Mouse (Mus musculus) heart, postnatal 10 days (tissue): ENCODE data around the gene Rnf222. TPM values are rescaled to one million over a fixed set of nuclear protein-coding genes. Genes with fewer than 3 reads are reported as not detected.

Source experiments
- DNase-seq, 2 experiments: peaks; one replicate each; pipeline ENCODE4 v3.0.0; 2021
- intact Hi-C: fragments of 180-260 bp; cut with DNase I; formaldehyde crosslinking; loops from one replicate; pipeline ENCODE4 v1.15.1; 2025
- total RNA-seq, 2 experiments: library from RNA; stranded (reverse); gene quantifications; 2 replicates each; pipeline ENCODE4 v1.2.3; 2021

Rnf222 gene
- total RNA-seq, 2 experiments from 2014 or later, result 0.10 to 0.17 TPM

DNA sequence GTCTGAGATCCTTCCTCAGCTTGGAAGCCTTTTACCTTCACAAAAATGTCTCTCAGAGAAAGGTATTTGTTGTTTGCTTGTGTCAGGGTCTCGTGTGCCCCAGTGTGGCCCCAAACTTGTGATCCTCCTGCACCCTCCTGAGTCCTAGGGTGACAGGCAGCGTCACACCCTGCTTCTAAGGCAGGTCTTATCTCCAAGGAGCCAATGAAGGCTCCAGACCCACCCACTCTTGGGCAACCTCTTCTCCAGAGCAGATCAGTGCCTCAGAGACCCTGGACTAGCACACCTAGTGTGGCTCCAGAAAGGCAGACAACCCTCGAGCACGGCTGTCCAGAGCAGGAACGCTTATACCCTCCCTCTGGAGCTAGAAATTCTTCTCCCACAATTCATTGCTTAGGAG lies 4.0 kb upstream of the Rnf222 start:
- no peak for DNase-seq
- intact Hi-C loops, result no loop called here

DNA sequence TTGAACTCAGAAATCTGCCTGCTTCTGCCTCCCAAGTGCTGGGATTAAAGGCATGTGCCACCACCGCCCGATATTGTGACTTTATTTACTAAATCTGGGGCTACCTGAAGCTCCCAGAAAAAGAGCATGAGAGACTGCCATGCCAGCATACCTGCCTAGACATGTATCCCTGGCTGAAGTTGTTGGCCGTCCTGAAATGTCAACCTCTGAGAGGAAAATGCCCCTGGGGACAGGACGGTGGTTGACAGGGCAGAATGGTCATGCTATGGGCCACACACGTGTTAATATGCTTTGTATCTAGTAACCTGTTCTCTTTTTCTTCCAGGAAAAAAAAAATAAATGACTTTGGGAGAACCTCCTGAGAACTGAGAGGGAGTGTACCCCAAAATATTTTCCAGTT lies 2.3 kb upstream of the Rnf222 start:
- intact Hi-C loops, result no loop called here
- no peak for DNase-seq

DNA sequence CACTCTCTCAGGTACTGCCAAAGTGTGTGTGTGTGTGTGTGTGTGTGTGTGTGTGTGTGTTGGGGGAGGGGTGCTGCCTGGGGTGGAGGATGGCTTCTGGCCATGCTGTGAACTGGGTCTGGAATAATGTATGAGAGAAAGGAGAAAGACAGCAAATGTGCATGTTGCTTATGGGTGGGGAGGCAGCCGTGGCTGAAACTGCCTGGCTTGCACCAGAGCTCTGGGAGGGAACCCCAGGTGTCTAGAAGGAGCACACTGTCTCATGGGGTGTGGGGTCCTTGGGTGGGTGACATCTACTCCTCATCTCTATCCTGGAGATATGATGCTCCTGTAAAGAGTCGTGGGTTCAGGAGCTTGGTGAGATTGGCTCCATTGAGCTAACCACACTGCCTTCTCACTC lies 300 bp downstream of the Rnf222 start:
- DNase-seq, result no peak
- intact Hi-C loops, result no loop called here

DNA sequence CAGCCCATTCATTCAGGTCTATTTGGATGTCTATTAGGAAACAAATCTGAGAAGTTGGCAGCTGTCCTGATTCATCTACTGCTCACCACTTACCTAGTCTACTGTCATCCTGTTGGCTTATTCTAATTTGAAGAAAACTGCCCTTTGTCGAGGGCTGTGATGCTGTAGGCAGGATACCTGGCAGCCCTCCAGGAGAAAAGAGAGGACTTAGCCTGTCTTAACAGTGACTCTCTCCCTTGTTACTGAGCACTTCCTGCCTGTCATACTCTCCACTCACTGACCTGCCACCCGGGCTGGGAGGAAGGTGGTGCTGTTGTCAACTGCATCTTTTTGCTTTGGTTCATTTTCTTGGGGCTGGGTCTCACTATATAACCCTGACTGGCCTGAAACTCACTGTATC lies 2.3 kb downstream of the Rnf222 start:
- intact Hi-C loops, result no loop called here
- no peak for DNase-seq

DNA sequence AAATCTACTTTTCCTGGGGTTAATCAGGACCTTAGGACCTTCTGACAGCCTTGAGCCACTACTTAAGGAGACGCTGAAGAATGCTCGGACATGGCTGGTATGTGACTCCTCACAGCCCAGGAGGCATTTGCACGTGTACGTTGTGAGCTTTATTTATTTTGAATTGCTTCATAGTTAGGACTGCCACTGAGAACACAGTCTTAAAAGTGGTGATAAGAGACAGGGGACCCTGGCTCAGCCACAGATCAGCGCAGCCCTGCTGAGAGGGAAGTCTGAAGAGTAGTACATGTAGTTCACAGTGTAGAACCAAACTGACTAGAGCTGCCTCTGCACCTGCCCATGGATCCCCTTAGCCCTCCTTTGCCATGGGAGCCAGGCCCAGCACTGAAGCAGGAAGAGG lies 3.5 kb downstream of the Rnf222 start:
- intact Hi-C loops, result no loop called here
- no peak for DNase-seq

DNA sequence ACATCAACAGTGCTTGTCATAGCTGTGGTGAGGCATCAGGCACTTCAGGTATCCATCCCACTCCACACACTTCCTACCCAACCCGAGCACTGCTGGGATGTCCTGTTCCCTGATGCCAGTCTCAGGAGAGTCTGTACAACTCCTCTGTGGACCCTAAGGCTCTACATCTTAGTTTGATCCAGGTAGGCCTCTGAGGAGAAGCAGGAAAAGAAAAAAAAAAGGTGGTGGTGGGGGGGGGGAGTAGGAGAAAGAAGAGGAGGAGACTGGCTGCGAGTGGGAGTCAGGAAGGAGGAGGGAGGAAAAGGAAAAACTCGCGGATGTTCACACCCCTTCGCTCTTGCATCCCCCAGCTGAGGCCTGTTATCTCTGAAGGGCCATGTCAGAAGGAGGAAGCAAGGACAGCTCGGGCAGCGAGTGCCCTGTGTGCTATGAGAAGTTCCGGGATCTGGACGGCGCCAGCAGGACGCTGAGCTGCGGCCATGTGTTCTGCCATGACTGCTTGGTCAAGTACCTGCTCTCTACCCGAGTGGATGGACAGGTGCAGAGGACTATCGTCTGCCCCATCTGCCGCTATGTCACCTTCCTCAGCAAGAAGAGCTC lies 4.0 kb downstream of the Rnf222 start:
- intact Hi-C loops, result no loop called here
- DNase-seq, result no peak

DNA sequence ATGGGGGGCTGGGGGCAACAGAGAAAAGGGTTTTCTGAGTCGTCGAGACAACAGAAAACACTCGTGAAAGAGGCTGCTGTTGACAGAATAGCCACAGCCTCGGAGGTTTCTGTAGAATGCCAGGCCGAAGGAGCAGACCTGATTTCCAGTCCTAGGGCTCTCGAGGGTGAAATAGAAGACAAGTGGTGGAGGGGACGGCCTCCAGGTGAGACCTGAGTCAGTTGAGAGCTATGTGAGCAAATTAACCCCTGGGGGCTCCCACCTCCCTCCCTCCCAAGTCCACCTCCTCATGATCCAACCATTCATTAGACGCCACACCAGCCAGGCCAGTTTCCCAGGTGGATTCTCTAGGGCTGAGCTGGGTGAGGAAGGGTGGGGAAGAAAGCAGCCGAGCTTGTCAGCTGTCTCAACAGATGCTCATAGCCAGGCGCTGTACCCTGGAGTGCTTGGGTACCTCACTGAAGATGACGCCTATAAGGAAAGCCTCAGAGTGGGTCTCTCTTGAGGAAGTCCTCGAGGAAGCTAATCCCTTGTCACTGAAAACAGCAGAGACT lies 5.6 kb downstream of the Rnf222 start:
- no peak for DNase-seq
- intact Hi-C loops, result no loop called here

DNA sequence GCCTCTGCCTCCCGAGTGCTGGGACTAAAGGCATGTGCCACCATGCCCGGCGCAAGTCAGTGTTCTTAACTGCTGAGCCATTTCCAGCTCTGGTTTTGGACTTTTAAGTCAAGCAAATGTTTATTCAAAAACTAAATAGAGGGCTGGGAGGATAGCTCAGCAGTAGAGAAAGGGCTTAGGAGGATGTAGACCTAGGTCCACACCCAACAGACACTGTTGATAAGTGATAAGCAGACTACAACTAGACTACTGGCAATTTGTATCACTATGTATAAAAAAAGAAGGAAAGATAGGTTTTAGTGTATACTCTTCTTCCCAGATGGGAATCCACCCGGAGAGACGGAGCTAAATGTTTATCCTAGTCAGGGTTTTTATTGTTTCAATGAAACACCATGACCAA lies 7.9 kb downstream of the Rnf222 start:
- intact Hi-C loops, result no loop called here
- no peak for DNase-seq

DNA sequence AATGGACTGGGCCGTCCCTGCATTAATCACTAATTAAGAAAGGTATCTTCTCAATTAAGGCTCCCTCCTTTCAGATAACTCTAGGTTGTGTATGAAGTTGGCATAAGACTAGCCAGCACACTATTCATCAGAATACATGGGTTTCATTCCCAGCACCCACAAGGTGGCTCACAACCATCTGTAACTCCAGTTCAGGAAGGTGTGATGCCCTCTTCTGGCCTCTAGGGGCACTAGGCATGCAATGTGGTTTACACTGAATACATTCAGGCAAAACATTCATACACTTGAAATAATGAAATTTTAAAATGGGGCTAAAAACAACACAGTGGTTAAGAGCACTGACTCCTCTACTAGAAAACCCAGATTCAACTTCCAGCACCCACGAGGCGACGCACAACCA lies 8.8 kb downstream of the Rnf222 start:
- DNase-seq, result no peak
- intact Hi-C loops, result no loop called here

DNA sequence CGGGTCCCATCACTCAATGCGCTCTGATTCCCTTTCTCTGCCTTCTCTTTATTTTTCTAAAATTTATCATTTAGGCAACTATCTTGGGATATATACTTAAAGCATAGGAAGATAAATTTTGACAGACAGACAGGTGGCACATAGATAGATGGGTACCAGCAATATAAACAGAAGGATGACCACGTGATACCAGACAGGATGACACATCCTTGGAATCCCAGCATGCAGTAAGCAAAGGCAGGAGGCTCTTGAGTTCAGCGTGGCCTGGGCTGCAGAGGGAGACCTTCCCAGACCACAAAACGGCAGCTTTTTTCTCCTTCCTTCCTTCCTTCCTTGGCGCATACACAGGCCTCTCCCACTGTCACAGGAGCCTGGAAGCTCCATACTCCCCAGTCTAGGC lies 9.5 kb downstream of the Rnf222 start:
- intact Hi-C loops, result no loop called here

DNA sequence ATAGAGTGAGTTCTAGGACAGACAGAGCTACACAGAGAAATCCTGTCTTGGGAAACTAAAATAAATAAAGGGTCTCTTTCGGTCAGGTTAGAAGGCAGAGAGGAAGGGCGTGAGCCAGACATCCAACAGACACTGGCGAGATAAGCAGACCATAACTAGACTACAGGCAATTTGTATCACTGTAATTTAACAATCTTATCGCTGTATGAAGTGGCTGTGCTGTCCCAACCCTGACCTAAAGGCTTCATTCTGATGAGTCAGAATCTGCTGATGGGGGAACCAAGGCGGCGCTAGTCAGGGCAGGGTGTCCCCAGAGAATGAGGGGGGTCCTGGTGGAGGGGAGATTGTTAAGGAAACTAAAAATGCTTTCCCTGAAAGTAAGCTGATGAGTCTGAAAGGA lies 10.4 kb downstream of the Rnf222 start:
- intact Hi-C loops, result no loop called here
- no peak for DNase-seq

More for the DNA sequence above, 9.5 kb downstream of the Rnf222 start:
- no peak for DNase-seq

DNA sequence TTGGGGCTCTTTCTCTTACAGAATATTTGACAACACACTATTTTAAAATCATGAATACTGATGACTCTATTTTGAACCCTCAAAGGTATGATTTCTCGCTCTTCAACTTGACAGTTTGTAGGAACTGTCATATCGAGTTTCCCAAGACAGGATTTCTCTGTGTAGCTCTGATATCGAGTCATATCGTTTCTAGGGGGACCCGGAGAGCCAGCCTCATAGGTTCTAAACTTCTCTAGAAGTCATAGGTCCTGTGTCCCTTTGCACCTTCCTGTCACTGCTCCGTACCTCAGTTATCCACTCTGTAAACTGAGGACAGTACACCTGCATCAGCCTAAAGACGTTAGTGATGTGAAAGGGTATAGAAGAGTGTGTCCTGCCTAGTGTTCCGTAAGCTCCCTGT lies 11.5 kb downstream of the Rnf222 start:
- no peak for DNase-seq
- intact Hi-C loops, result no loop called here

DNA sequence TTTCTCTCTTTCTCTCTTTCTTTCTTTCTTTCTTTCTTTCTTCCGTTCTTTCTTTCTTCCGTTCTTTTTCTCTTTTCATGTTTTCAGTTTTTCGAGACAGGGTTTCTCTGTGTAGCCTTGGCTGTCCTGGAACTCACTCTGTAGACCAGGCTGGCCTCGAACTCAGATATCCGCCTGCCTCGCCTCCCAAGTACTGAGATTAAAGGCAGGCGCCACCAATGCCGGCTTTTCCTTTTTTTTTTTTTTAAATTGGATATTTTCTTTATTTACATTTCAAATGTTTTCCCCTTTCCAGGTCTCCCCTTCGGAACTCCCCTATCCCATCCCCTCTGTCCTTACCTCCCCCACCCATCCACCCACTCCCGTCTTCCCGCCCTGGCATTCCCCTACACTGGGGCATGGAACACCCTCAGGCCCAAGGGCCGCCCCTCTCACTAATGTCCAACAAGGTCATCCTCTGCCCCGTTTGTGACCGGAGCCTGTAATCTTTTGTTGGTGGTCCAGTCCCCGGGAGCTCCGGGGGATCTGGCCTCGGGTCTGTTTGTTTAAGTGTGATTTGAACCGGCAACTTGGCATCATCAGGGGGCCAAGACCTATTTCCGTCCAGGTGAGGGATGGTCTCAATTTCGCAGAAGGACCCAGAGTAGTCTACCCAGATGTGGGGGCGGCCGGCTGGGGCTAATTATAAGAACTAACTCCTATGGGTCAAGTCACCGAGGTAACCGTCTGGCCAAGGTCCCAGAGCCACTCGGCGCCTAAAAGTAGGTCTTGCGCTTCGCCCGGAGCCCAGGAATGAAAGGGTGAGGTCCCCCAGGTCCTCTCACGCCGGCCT lies 12.4 kb downstream of the Rnf222 start:
- intact Hi-C loops, result no loop called here
- DNase-seq, result peak in 1 of 2 experiments; percentile 25

DNA sequence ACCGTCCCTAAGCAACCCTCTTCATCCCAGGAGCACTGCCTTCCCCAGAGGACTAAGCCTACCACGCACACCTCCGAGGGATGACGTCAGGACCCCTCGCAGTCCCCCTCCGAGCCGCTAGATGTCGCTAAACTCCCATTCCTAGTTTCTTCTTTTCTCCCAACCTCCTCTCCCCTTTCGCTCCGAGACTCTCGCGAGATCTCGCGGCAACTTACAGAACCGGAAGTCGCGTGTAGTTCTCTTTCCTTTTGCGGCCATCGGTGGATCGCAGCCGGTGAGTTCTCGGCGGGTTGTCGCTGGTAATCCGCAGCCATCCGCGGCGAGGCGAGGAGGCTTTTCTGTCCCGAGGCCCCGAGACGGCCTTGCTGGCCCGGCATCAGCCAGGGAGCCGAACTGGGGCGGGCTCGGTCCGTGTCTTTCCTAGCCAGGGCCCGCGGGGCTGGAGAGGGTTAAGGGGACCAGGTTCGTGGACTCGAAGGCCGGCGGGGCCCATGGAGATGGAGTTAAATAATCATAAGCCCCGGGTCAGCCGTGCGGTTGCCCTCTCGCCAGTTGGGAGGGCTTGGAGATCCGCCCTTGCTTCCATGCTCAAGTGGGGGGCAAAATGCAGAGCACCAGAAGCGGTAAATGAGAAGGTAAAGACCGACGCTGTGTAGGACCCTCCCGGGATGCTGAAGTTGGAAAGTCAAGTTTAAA lies 13.1 kb downstream of the Rnf222 start, which contains the start of gene Rpl26:
Gene Rpl26 (plus strand): TSS at position 233 of the 696 bp plus-strand sequence.
- peak; percentile 99 to 100 for DNase-seq
- intact Hi-C loops, result no loop called here

DNA sequence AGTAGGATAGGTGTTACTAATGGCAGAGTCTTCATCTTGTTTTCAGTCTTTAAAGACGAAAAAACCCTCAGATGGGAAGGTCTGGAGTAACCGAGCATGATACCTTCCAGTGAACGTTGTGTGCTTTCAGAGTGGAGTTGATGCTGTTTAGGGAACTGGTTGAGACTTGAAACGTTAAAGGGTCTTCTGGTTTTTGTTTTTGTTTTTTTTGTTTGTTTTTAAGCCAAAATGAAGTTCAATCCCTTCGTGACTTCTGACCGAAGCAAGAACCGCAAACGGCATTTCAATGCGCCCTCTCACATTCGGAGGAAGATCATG lies 13.7 kb downstream of the Rnf222 start:
- intact Hi-C loops, result no loop called here
- DNase-seq, result no peak

DNA sequence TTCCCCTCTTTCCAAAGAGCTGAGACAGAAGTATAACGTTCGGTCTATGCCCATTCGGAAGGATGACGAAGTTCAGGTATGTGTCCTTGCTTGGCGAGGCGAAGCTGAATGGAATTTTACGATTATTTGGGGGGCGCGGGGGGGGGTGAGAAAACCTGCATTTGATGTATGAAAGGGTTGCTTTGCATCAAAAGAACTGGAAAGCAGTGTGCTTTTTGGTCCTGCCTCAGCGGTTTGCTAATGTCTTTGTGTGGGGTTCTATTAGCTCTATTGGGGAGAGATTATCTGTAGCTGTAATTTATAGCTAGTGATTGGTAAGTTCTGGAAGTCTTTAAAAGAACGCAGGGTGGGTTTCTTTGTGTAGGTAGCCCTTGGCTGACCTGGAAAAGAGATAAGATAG lies 14.0 kb downstream of the Rnf222 start:
- intact Hi-C loops, result no loop called here
- DNase-seq, result no peak

DNA sequence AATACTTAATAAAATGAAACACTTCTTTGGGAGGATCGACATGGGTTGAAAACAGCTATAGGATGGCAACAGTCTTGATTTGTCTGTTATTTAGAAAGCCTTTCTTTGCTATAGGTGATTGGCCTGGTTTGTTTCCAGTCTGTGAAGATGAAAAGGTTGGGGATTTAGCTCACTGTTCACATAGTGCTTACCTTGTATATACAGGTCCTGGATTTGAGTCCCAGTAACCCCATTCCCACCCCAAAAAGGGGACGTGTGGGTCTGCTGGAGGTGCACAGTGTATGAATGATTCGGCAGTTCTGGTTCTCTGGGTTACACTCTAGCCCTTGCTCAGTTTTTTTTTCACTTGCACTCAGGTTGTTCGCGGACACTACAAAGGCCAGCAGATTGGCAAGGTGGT lies 14.5 kb downstream of the Rnf222 start:
- intact Hi-C loops, result no loop called here
- no peak for DNase-seq

DNA sequence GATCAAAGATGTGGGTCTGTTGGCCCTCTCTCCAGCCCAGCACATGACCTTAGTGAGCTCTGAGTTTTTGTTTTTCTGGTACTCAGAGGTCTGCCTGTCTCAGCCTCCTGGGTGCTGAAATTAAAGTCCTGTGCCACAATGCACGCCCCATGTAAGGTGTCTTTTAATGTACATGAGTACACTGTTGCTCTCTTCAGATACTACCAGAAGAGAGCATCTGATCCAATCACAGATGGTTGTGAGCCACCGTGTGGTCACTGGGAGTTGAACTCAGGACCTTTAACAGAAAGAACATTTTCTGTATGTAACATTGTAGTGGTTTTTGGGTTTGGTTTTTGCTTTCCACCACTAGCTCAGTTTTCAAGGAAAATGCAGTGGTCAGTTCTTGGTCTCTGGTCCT lies 15.4 kb downstream of the Rnf222 start:
- DNase-seq, result no peak
- intact Hi-C loops, result loop anchor here (2.0 kb wide), 1 partner anchor 63 kb away; no protein-coding TSS in a partner anchor

DNA sequence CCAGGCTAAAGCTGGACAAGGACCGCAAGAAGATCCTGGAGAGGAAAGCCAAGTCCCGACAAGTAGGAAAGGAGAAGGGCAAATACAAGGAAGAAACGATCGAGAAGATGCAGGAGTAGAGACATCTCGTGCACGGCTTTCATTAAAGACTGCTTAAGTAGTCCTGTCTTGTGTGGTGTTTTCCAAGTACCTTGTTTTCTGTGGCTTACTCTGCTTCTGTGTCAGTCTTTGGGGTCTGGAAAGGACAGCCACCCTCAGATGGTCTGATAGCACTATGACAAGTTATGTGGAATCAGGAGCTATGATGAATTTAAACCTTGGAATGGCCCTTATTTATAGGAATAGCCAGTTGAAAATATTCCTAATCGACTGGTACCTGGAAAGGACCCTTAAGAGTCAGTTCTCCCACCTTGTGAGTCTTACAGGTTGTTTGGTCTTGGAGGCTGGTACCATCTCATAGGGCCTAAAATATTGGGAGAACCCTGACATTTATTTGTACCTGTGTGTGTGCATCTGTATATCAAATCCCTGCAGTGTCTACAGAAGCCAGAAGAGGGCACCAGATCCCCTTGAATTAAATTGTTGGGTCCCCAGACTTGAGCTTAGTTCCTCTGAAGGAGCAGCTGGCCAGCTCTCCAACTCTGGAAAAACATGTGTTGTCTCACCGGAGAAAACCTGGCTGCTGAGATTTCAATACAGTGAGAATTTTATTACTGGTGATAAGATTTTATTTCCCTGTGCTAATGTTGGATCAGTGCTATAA lies 16.2 kb downstream of the Rnf222 start:
- peak; percentile 87 to 91 for DNase-seq
- intact Hi-C loops, result loop anchor here (2.0 to 5.0 kb wide), 2 partner anchors 38 to 62 kb away; no protein-coding TSS in a partner anchor

DNA sequence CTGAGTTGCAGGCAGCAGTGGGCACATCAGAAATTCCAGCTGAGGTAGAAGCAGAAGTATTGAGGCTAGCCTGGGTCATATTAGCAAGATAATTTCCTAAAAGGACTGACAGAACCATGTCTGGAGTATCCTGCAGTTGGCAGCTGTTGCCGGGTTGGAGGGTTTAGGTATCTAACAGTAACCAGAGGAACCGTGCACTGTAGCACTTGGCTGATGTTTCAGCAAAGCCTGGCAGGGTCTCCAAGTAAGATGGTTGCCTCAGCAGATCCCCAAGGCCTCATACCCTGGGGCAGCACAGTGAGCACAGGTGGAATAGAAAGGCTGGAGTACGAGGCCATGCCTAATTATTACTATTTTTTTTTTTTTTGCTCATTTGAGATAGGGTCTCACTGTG lies 16.8 kb downstream of the Rnf222 start:
- no peak for DNase-seq
- intact Hi-C loops, result loop anchor here (2.0 to 5.0 kb wide), 2 partner anchors 37 to 62 kb away; no protein-coding TSS in a partner anchor
